Mouse (Mus musculus) hindbrain, embryonic 14.5 days (tissue): ENCODE results near the gene Ticam1. TPM values are rescaled to one million over a fixed set of nuclear protein-coding genes. Genes with fewer than 3 reads are reported as not detected.
A peak's percentile ranks its signal among the peaks of the same experiment; 100 is the strongest.

ENCODE experiments used
- ATAC-seq: fragments of 200-750 bp; cut with Nextera tagmentation; 2 replicates; pipeline ENCODE4 v1.8.0; 2017; ENCODE audit warnings: moderate number of reproducible peaks, mild to moderate bottlenecking, moderate TSS enrichment, moderate library complexity; ENCODE audit not compliant: low FRiP score
- DNase-seq: peaks from one replicate; pipeline ENCODE4 v3.0.0-alpha.2; 2015; ENCODE audit warnings: low spot score
- H3K27ac ChIP-seq: fragments of 300-500 bp; sonication (generic); 2 replicates; pipeline ENCODE4 v1.5.1; 2014; ENCODE audit warnings: mild to moderate bottlenecking, moderate library complexity
- H3K27me3 ChIP-seq: fragments of 300-500 bp; sonication (generic); 2 replicates; pipeline ENCODE4 v1.6.1; 2014; ENCODE audit warnings: mild to moderate bottlenecking, low read length, mixed read lengths; ENCODE audit not compliant: control insufficient read depth, insufficient read depth
- H3K36me3 ChIP-seq: fragments of 300-500 bp; sonication (generic); replicated peaks from 2 replicates; pipeline ENCODE4 v1.6.1; 2014; ENCODE audit not compliant: control insufficient read depth, insufficient read depth
- H3K4me1 ChIP-seq: fragments of 300-500 bp; sonication (generic); replicated peaks from 2 replicates; pipeline ENCODE4 v1.6.1; 2014; ENCODE audit warnings: antibody characterized with exemption, low read length, mixed read lengths; ENCODE audit not compliant: control insufficient read depth, insufficient read depth
- H3K4me2 ChIP-seq: fragments of 300-500 bp; sonication (generic); replicated peaks from 2 replicates; pipeline ENCODE4 v1.6.1; 2014; ENCODE audit warnings: mild to moderate bottlenecking, moderate library complexity
- H3K4me3 ChIP-seq: fragments of 300-500 bp; sonication (generic); replicated peaks from 2 replicates; pipeline ENCODE4 v1.5.1; 2014; ENCODE audit warnings: mild to moderate bottlenecking, low read length
- H3K9ac ChIP-seq: fragments of 300-500 bp; sonication (generic); 2 replicates; pipeline ENCODE4 v1.6.1; 2014
- H3K9me3 ChIP-seq: fragments of 300-500 bp; sonication (generic); 2 replicates; pipeline ENCODE4 v1.6.1; 2016; ENCODE audit warnings: low read length; ENCODE audit not compliant: control insufficient read depth
- WGBS: fragments of 180-500 bp; shearing (Covaris S2); extraction: QIAGEN DNeasy Blood & Tissue Kit; methylation state at CpG from one replicate; pipeline ENCODE4 v1.1.7; 2014; 5-methylcytosine and 5-hydroxymethylcytosine counted together
- polyA plus RNA-seq: library from polyadenylated mRNA; unstranded; fragments of >200 nt; fragmentation: Nextera tagmentation; extraction: Ambion mirVana; gene quantifications from 2 replicates; pipeline ENCODE4 v1.2.1, GENCODE M21; 2014

Ticam1 gene
- polyA plus RNA-seq, 1 experiment from 2014 or later = 1.4 TPM

DNA sequence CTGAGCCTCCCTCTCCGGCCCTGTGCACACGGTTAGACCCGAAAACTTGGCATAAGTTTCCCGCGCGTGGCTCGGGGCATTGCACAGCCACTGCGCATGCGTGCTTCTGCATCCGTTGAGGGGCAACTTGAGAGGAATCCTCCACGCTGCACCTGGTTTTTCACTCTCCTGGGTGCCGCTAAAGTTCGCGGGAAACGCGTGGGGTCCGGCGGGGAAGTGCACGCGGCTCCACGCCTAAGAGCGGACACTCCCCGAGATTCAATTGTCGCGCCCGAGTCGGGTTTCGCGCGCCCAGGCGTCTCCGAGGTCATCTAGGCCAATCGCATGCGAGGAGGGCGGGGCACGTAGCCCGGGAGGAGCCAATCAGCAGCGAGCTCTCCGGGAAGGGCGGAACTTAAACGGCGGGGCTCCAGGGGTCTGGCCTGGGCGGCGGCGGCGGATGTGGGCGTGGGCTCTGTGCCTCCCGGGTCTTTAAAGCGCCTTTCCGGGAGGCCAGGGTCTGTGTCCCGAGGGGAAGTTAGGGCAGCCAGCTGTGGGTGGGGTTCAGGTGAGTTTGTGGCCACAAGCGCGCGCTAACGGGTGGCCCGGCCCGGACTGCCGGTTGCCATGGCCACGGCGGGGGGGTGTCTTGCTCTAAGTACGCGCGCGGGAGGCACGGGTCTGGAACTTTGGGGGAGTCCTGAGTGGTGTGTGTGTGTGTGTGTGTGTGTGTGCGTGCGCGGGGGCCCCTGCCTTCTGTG lies 27.4 kb upstream of the Ticam1 start:
- no peak overlapping the region for H3K27ac ChIP-seq
- H3K4me2 ChIP-seq = peak overlapping the region; percentile 82
- peak overlapping the region; percentile 61 for H3K9ac ChIP-seq
- H3K27me3 ChIP-seq = no peaks in the 10 kb centered on the region; the same call in 1 of the 2 replicates
- WGBS = under 1% methylated on average over 68 of the region's 68 CpGs
- H3K9me3 ChIP-seq = no peaks in the 10 kb centered on the region
- DNase-seq = peak; percentile 94
- peak overlapping the region; percentile 80 for H3K4me3 ChIP-seq
- no peaks in the 10 kb centered on the region for H3K36me3 ChIP-seq
- H3K4me1 ChIP-seq = peaks cover 7% of the 10 kb centered on the region; the same call in 1 of the 2 replicates
- ATAC-seq = peak; percentile 96

DNA sequence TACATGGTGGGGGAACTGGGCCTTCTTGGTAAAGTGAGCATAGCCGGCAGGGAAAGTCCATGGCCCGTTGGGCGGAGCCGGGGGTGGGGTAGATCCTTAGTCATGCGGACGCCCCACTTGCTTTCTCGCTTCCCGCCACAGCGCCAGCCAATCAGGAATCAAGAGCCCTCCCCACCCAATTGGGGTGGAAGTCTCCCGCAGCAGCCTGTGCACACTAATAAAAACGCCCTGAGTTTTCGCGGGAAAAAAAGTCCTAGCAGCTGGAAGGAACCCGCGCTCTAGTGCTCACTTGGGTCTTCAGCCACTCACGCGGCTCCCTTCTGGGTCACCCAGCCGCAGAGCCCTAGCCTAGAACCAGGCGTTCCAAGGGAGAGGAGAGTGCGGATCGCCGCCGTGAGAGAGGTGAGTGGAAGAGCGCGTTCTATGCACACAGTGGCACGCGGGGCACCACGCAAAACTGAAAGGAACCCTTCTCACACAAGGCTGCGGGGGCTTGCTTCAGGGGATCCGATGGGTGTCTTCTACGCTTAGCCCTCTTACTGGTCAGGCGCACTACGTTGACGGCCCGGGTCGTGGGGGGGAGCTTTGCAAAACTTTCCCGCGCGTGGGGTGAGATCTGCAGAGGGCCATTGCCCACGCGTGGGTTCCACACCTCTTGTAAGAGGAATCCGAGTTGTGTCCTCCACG lies 26.7 kb upstream of the Ticam1 start, which contains the start of gene Uhrf1:
Gene Uhrf1 (plus strand): TSS at position 162 of the 687 bp plus-strand sequence.
- no peaks in the 10 kb centered on the region for H3K36me3 ChIP-seq
- no peaks in the 10 kb centered on the region for H3K9me3 ChIP-seq
- H3K27me3 ChIP-seq = no peaks in the 10 kb centered on the region; the same call in 1 of the 2 replicates
- H3K4me1 ChIP-seq = peaks cover 7% of the 10 kb centered on the region; the same call in 1 of the 2 replicates
- DNase-seq = peak; percentile 43
- peak; percentile 29 for ATAC-seq
- H3K4me2 ChIP-seq = peak within 1 kb of the TSS; percentile 82
- H3K9ac ChIP-seq = peak within 1 kb of the TSS; percentile 61
- no peak within 1 kb of the TSS; the same call in 1 of the 2 replicates for H3K27ac ChIP-seq
- H3K4me3 ChIP-seq = peak within 1 kb of the TSS; percentile 80
- WGBS = under 1% methylated on average over 43 of the region's 43 CpGs

DNA sequence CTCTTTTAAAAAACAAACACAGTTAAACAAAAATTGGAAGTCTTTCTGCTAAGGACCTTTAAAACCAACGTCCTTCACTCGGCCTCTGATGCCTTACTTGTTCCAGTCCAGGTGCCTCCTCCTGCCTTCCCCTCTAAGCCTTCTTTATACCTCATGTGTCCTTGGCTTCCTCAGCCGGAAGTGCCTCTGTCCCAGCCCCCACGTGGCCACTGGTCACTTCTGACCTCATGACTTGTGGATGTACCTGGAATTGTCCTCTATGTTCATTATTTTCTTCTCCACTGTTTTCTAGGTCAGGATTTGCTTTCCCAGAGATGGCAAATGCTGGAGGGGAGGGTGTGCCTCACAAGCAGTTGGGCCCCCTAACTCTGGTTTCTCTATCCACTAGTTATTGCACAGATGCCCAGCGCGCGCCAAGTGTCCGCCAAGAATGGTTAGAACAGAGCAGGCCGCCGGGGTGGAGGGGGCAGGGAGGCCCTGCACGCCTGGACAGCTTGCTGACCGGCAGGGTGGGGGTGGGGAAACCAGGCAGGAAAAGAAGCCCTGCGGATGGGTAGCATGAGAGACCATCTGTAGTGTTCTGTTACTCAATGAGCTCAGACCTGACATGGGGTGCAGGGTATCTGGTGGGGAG lies 25.9 kb upstream of the Ticam1 start:
- Histone ChIP-seq H3K4me3 (no peak overlapping the region), H3K9ac (no peak overlapping the region), H3K9me3 (no peaks in the 10 kb centered on the region), H3K4me1 (peaks cover 7% of the 10 kb centered on the region; the same call in 1 of the 2 replicates), H3K36me3 (no peaks in the 10 kb centered on the region), H3K27ac (no peak overlapping the region), H3K4me2 (peak overlapping the region; percentile 82), H3K27me3 (no peaks in the 10 kb centered on the region; the same call in 1 of the 2 replicates)
- 22% methylated on average over 13 of the region's 13 CpGs for WGBS
- no peak for DNase-seq
- no peak for ATAC-seq

DNA sequence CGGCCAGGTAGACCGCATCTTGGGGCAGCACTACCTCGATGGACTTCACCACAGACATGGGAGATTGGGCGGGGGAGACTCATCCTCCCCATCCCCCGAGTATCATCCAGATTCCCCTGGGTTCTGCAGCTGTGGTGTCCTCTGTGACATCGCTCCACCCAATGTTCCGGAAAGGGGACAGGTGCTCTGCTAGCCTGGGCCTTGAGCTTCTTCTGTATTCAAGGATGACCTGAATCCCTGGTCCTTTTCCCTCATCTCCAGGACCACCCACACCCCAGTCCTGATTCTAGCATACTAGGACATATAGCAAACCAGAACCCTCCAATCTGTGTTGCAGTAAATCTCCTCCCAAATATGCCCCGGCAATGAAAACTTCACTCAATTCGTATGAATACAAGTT lies 23.6 kb upstream of the Ticam1 start, which contains the start of gene Arrdc5:
Gene Arrdc5 (minus strand): TSS at position 101 of the 400 bp plus-strand sequence.
- 96% methylated on average over 9 of the region's 9 CpGs for WGBS
- no peaks in the 10 kb centered on the region for H3K9me3 ChIP-seq
- no peak within 1 kb of the TSS for H3K4me2 ChIP-seq
- no peak within 1 kb of the TSS for H3K9ac ChIP-seq
- no peak within 1 kb of the TSS for H3K4me3 ChIP-seq
- peaks cover 7% of the 10 kb centered on the region; the same call in 1 of the 2 replicates for H3K4me1 ChIP-seq
- no peaks in the 10 kb centered on the region for H3K36me3 ChIP-seq
- DNase-seq (no peak), ATAC-seq (no peak)
- no peak within 1 kb of the TSS for H3K27ac ChIP-seq
- H3K27me3 ChIP-seq = no peaks in the 10 kb centered on the region; the same call in 1 of the 2 replicates

DNA sequence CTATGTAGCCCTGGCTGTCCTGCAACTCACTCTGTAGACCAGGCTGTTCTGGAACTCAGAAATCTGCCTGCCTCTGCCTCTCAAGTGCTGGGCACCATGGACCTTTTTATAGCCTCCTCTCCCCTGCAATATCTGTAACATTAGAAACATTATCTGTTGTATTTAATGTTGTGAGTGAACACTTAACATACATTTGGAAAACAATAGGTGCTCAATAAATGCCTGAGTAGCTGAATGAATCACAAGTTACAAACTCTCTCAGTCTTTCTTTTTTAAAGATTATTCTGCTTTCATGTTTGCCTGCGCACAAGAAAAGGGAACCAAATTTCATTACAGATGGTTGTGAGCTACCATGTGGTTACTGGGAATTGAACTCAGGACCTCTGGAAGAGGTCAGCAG lies 21.7 kb upstream of the Ticam1 start:
- Histone ChIP-seq H3K27ac (no peak overlapping the region), H3K4me2 (no peak overlapping the region), H3K9ac (no peak overlapping the region), H3K27me3 (no peaks in the 10 kb centered on the region), H3K4me1 (no peaks in the 10 kb centered on the region; the same call in 1 of the 2 replicates), H3K4me3 (no peak overlapping the region), H3K36me3 (no peaks in the 10 kb centered on the region), H3K9me3 (no peaks in the 10 kb centered on the region)
- 100% methylated on average over 1 of the region's 1 CpGs for WGBS
- DNase-seq (no peak), ATAC-seq (no peak)

DNA sequence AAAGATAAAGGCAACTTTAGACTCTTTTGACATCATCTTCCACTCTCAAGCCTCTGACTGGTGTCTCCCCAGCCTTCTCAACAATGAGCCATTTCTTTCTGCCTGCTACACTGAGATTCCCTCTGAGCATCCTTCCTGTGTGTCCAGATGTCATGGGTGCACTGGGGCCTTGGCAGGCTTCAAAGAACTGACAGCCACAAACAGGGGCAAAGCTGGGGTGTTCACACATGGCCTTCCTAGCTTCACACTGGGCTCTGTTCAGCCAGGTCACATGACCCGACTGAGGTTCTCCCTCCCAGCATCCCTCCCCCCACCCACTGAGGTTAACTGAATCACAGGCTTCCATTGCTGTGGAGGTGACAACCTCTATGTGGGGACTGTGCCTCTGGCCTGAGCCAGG lies 19.6 kb upstream of the Ticam1 start:
- Histone ChIP-seq H3K27ac (no peak overlapping the region), H3K9ac (no peak overlapping the region), H3K36me3 (no peaks in the 10 kb centered on the region), H3K4me1 (no peaks in the 10 kb centered on the region), H3K27me3 (no peaks in the 10 kb centered on the region), H3K9me3 (no peaks in the 10 kb centered on the region), H3K4me3 (no peak overlapping the region), H3K4me2 (no peak overlapping the region)
- no peak for DNase-seq
- WGBS = 79% methylated on average over 1 of the region's 1 CpGs
- ATAC-seq = no peak

DNA sequence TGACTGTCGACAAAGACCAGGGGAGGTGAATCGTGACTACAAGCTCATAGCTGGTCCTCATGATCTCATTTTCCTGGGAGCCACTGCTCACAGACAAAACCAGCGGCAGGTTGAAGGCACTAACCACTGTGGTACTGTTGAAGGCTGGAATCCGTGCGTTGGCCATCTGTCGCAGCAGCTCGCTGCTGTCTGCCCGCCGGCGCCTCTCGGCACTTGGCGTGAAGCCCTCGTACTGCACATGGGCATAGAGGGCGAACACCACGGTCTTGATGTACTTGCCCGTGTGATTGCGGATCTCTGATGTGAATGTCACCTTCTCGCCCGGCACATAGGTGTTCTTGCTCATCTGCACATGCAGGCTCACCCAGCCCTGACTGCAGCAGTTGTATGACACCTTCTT lies 17.7 kb upstream of the Ticam1 start:
- Histone ChIP-seq H3K27me3 (no peaks in the 10 kb centered on the region), H3K36me3 (no peaks in the 10 kb centered on the region), H3K9me3 (no peaks in the 10 kb centered on the region), H3K4me1 (0 out of 2 replicates have a peak, but pooled peaks cover 1% of the 10 kb centered on the region), H3K27ac (no peak overlapping the region), H3K9ac (no peak overlapping the region), H3K4me2 (no peak overlapping the region), H3K4me3 (no peak overlapping the region)
- ATAC-seq (no peak), DNase-seq (no peak)
- WGBS = 85% methylated on average over 19 of the region's 19 CpGs

DNA sequence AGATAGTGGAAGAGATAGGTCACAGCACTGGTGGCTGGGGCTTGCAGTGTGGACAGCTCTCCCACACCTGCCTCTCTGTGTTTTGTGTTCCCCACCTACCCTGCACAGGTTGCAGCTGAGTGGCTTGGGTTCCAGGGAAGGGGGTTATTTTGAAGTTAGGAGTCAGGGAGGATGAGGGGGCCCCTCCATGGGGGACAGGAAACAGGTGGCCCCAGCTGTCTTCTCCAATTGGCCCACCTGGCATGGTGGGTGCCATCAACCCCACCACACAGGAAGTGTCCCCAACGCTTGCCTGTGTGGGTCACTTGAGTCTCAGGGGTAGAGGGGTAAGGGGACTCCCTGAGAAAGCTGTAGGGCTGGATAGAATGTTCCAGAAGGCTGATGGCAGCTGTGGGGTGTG lies 16.7 kb upstream of the Ticam1 start:
- no peak overlapping the region for H3K9ac ChIP-seq
- WGBS = 95% methylated on average over 1 of the region's 1 CpGs
- 0 out of 2 replicates have a peak, but pooled peaks cover 5% of the 10 kb centered on the region for H3K4me1 ChIP-seq
- no peak overlapping the region for H3K4me2 ChIP-seq
- H3K36me3 ChIP-seq = no peaks in the 10 kb centered on the region
- H3K9me3 ChIP-seq = no peaks in the 10 kb centered on the region
- DNase-seq (no peak), ATAC-seq (no peak)
- no peak overlapping the region for H3K4me3 ChIP-seq
- no peaks in the 10 kb centered on the region for H3K27me3 ChIP-seq
- no peak overlapping the region for H3K27ac ChIP-seq
